Mouse (Mus musculus) cerebellum, postnatal 14 days (tissue): ENCODE measurements at regions not wholly inside any gene's neighbourhood (a gene's known extent, or its start where the extent isn't known, plus 50 kb on each side); places are given as distances from the start of the nearest gene placed in this dataset.

Experiments
- DNase-seq, 2 experiments: peaks; one replicate each; pipeline ENCODE4 v3.0.0; 2021; ENCODE audit warnings: mixed read lengths in 2 of 2

- peak; percentile 60 to 84 for DNase-seq
These were observed 179.1 kb upstream of the Arhgef26 start for GRCm38 (mm10) chr3:62159031-62159430.

DNA sequence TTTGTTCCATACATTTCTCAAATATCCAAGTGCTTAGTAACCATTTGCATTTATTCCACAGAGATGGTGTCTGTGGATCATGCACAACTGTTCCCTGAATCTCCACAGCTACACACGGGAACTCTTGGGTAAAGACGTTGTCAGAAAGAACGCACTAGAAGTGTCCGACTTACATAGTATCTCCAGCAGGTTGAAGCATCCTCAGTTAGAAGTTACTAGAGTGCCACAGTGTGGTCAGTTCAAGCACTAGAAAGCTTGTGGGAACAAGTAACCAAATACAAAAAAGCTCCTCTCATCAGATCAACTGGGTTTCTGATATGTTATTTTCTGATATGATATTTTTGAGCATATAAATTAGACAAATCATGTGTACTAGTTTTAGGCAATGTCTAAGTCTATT lies 167.5 kb upstream of the Arhgef26 start:
- peak; percentile 8 to 16 for DNase-seq

DNA sequence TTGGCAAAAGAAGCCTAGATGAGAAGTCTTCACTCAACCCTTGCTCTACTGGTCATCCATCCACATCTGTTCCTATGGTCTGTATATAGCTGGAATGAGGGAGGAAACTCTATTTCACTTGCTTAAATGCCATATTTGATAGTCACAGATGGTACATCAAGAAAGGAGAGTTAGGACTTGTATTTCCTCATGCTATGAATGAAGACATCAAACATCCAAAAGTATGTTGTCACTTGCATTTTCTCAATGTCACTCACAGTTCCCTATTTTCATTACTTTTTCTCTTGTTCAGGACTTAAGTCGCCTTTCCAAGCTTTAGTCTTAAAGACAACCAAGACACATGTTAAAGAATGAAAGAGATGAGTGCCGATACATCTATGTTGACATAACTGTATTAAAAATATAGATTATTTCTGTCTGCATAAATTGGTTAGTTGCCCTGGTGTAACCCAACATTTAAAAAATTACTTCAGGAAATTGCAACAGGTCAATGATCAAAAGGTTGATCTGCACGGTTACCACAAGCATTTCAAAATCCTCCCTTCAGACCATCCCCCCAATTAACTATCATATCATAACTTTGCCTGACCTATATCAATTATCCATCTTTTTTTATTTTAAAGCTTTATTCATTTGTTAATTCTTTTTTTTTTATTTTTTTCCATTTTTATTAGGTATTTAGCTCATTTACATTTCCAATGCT lies 150.2 kb upstream of the Arhgef26 start:
- DNase-seq, result no peak

DNA sequence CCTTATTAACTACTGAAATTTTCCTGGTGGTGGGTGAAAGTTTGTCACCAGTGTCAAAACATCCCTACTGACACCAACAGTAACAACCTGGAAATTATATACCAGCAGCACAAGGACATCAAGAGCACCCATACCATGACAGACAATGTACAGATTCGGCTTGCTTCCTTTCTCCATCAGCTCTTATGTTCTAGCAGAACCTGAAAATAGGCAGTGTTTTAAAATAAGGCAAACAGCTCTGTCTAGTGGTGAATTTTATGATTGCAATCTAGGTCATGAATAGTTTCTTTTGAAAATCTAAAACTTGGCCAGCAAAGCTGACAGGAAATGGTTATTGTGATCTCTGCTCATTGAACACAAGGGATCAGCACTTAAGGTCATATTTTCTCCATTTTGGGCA lies 145.7 kb upstream of the Arhgef26 start:
- peak; percentile 4 to 39 for DNase-seq

GRCm38 (mm10) chr3:62194421-62194820 lies 143.7 kb upstream of the Arhgef26 start:
- DNase-seq, result no peak

GRCm38 (mm10) chr3:62196679-62197078 lies 141.5 kb upstream of the Arhgef26 start:
- DNase-seq, result no peak

GRCm38 (mm10) chr3:62215806-62216205 lies 122.3 kb upstream of the Arhgef26 start:
- peak; percentile 23 to 46 for DNase-seq

DNA sequence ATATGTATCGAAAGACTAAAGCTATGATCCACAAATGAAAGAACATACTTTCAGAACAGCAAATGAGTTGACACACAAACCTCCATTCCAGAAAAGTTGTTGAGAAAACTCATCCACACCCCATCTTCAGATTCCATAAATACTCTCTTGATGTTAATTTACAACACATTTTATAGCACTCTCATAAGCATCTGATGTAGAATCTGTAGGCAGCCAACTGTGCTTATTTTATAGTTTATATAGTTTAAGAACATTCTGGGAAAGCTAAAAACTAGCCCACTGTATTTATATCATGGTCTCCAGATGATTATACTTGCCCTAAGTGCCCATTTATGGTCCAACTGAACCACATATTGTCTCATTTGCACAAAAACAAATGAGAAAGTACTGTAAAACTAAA lies 120.8 kb upstream of the Arhgef26 start:
- DNase-seq, result no peak

- no peak for DNase-seq
These were observed 110.4 kb upstream of the Arhgef26 start for GRCm38 (mm10) chr3:62227697-62228096.

DNA sequence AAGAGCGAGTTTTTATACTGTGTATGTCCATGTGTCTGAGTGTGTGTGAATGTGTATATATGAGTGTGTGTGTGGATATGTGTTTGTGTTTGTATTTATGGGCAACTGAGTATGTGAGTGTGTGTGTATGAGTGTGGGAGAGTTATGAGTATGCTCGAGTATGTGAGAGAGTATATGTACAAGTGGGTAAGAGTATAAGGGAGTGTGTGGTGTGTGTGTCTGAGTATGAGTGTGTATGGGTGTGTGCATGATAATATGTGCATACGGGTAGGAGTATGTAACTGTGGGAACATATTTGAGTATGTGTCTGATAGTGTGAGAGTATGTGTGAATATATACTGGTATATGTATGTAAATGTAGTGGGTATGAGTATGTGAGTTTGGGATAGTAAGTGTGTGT lies 110.0 kb upstream of the Arhgef26 start:
- no peak for DNase-seq

DNA sequence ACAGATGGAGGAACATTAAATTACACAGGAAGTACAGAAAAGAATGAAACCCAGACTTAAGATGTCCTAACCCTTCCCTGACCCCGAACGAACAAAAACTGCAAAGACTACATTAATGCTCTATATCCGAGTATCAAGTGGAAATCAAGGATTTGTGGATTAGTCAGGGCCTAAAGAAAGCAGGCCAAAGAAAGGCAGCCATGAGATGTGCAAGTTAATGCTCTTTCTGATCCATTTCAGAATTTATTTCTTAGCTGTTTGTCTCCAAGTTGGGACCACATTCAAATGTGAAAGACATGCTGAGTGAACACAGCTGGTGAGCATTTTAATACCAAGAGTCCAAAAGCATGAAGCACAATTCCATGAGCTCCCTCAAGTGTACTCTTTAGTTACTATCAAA lies 97.1 kb upstream of the Arhgef26 start:
- DNase-seq, result no peak

DNA sequence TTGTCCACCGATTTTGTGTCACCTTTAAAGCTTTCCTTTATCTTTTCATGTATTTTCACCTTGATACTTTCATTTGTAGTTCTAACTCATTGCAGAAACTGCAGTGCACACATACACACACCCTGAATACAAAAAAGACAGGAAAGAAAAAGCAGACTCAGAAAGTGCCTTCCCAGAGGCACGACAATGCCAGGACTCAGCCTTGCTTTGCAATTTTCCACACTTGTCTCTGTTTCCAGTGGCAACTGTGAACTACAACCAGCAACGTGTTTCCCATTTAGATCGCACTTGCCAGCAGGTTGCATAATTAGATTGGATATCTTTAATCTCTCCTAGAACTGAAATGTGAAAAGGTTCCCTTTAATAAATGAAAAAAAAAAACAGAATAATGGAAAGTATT lies 66.4 kb upstream of the Arhgef26 start:
- DNase-seq, result peak in 1 of 2 experiments; percentile 1

GRCm38 (mm10) chr3:62278279-62278678 lies 59.9 kb upstream of the Arhgef26 start:
- no peak for DNase-seq

- no peak for DNase-seq
These were observed 57.2 kb upstream of the Arhgef26 start for GRCm38 (mm10) chr3:62280960-62281359.
